Mouse (Mus musculus): ENCODE data around the gene Mapk8. TPM values are rescaled to one million over a fixed set of nuclear protein-coding genes. Genes with fewer than 3 reads are reported as not detected.
A peak's percentile ranks its signal among the peaks of the same experiment; 100 is the strongest.
"Not testable (repeated sequence)": the region's sequence is repeated elsewhere in the genome, so short reads cannot be mapped to it uniquely, and the experiment has no call there.

The Mapk8 gene
- polyA plus RNA-seq, 1 experiment from 2014 or later = 14.3 TPM

DNA sequence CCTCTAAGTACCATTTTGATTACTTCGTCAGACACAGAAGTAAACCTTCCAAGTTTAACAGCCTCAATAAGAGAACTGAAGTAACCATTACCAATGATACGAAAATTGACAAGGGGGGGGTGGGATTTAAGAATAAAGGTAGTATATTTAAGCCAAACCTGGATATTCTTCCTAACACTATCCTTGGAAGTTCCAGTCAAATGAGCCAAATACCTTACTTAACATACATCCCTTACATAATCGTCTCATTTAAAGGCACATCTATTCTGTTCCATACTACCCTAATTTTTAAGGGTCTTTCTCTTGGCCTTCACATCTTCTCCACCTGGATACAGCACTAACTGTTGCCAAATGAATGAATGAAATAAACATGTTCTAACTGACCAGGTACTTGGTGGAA, 996 bp downstream of the Mapk8 start:
- DNase-seq (ENCODE audit: low spot score) (no peak), ATAC-seq (replicated peaks; ENCODE audit: low FRiP score, low read depth) (no peak)
- Histone ChIP-seq H3K4me1 (replicated peaks; ENCODE audit: insufficient read depth, low read length) (no peaks in the 10 kb centered on the region; the same call in 1 of the 2 replicates), H3K36me3 (ENCODE audit: insufficient read depth, low read length) (no peaks in the 10 kb centered on the region), H3K9me3 (replicated peaks; ENCODE audit: low read length) (no peaks in the 10 kb centered on the region), H3K4me2 (ENCODE audit: low read length) (peak overlapping the region; percentile 57), H3K4me3 (replicated peaks; ENCODE audit: low read depth, low read length) (peak overlapping the region; percentile 79), H3K9ac (ENCODE audit: low read depth, low read length) (peak overlapping the region; percentile 88), H3K27ac (no peak overlapping the region), H3K27me3 (ENCODE audit: insufficient read depth, low read length) (no peaks in the 10 kb centered on the region)
- no peak for TF ChIP-seq CTCF (IDR thresholded peaks at IDR 0.05; ENCODE audit: low read depth)
- WGBS = 32% methylated on average over 3 of the region's 3 CpGs

DNA sequence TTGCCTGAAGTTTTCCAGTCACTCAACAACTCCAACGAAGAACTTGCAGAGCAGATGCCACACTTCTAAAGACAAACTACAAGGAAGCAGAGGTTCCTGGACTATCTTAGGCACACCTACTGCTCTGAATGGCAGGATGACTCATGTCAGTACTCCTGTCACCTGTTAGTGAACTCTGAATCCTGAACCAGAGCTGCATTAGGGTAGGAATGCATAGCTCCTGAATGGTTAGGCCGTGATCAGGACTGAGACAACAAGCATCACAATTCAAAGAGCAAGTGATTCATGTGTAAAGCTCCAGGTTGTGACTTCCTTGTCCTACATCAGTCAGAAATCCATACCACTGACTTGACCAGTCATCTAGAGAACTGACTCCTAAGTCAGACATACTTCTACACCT, 3.2 kb downstream of the Mapk8 start:
- DNase-seq (ENCODE audit: low spot score) = no peak
- H3K4me3 ChIP-seq (replicated peaks; ENCODE audit: low read depth, low read length) = no peak overlapping the region
- ATAC-seq (replicated peaks; ENCODE audit: low FRiP score, low read depth) = no peak
- H3K36me3 ChIP-seq (ENCODE audit: insufficient read depth, low read length) = no peaks in the 10 kb centered on the region
- WGBS = 76% methylated on average over 2 of the region's 2 CpGs
- H3K4me2 ChIP-seq (ENCODE audit: low read length) = no peak overlapping the region
- no peak overlapping the region for H3K27ac ChIP-seq
- no peaks in the 10 kb centered on the region; the same call in 1 of the 2 replicates for H3K4me1 ChIP-seq (replicated peaks; ENCODE audit: insufficient read depth, low read length)
- no peak overlapping the region for H3K9ac ChIP-seq (ENCODE audit: low read depth, low read length)
- no peaks in the 10 kb centered on the region for H3K9me3 ChIP-seq (replicated peaks; ENCODE audit: low read length)
- no peaks in the 10 kb centered on the region for H3K27me3 ChIP-seq (ENCODE audit: insufficient read depth, low read length)
- TF ChIP-seq CTCF (IDR thresholded peaks at IDR 0.05; ENCODE audit: low read depth) = no peak

DNA sequence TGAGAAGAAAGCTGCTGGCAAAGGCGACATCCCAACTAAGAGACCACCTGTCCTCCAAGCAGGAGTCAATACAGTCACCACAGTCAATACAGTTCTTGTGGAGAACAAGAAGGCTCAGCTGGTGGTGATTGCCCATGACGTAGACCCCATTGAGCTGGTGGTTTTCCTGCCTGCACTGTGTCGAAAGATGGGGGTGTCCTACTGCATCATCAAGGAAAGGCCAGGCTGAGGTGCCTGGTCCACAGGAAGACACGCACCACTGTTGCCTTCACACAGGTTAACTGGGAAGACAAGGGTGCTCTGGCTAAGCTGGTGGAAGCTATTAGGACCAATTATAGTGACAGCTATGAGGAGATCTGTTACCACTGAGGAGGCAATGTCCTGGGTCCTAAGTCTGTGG, 14.5 kb downstream of the Mapk8 start:
- not testable (repeated sequence) for ATAC-seq (replicated peaks; ENCODE audit: low FRiP score, low read depth)
- 91% methylated on average over 4 of the region's 4 CpGs for WGBS

GRCm38 (mm10) chr14:33424124-33424523, 22.8 kb downstream of the Mapk8 start:
- H3K9me3 ChIP-seq (replicated peaks; ENCODE audit: low read length) = no peaks in the 10 kb centered on the region
- no peak for DNase-seq (ENCODE audit: low spot score)
- no peaks in the 10 kb centered on the region for H3K4me1 ChIP-seq (replicated peaks; ENCODE audit: insufficient read depth, low read length)
- no peak for ATAC-seq (replicated peaks; ENCODE audit: low FRiP score, low read depth)
- no peaks in the 10 kb centered on the region for H3K27me3 ChIP-seq (ENCODE audit: insufficient read depth, low read length)
- H3K9ac ChIP-seq (ENCODE audit: low read depth, low read length) = no peak overlapping the region
- H3K4me3 ChIP-seq (replicated peaks; ENCODE audit: low read depth, low read length) = no peak overlapping the region
- no peak for TF ChIP-seq CTCF (IDR thresholded peaks at IDR 0.05; ENCODE audit: low read depth)
- H3K36me3 ChIP-seq (ENCODE audit: insufficient read depth, low read length) = no peaks in the 10 kb centered on the region
- no peak overlapping the region for H3K4me2 ChIP-seq (ENCODE audit: low read length)
- H3K27ac ChIP-seq = no peak overlapping the region

More for the DNA sequence above, 14.5 kb downstream of the Mapk8 start:
- H3K4me1 ChIP-seq (replicated peaks; ENCODE audit: insufficient read depth, low read length); H3K9me3 ChIP-seq (replicated peaks; ENCODE audit: low read length); H3K4me2 ChIP-seq (ENCODE audit: low read length); H3K36me3 ChIP-seq (ENCODE audit: insufficient read depth, low read length); DNase-seq (ENCODE audit: low spot score); H3K27ac ChIP-seq; H3K4me3 ChIP-seq (replicated peaks; ENCODE audit: low read depth, low read length); H3K27me3 ChIP-seq (ENCODE audit: insufficient read depth, low read length); H3K9ac ChIP-seq (ENCODE audit: low read depth, low read length): not testable (repeated sequence)

DNA sequence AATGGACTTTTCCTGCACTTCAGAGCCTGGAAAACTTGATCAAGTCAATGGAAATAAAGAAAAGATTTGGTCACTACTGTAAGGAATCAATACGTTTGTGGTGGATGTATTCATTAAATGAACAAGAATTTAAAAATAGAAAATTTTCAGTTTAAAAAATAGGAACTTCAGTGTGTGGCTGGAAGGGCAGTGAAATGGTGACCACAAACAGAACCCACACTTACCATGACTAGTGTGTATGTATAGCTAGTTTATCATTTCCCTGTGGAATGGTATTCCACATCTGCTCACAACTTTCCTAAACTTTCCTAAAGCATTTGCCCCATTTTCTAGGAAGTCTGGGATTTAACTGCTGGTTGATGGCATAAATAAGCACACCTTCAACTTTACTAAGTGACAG, 24.0 kb downstream of the Mapk8 start:
- Histone ChIP-seq H3K27ac (no peak overlapping the region), H3K9me3 (replicated peaks; ENCODE audit: low read length) (no peaks in the 10 kb centered on the region), H3K9ac (ENCODE audit: low read depth, low read length) (no peak overlapping the region), H3K4me2 (ENCODE audit: low read length) (no peak overlapping the region), H3K36me3 (ENCODE audit: insufficient read depth, low read length) (no peaks in the 10 kb centered on the region), H3K27me3 (ENCODE audit: insufficient read depth, low read length) (no peaks in the 10 kb centered on the region), H3K4me1 (replicated peaks; ENCODE audit: insufficient read depth, low read length) (no peaks in the 10 kb centered on the region), H3K4me3 (replicated peaks; ENCODE audit: low read depth, low read length) (no peak overlapping the region)
- TF ChIP-seq CTCF (IDR thresholded peaks at IDR 0.05; ENCODE audit: low read depth) = no peak
- 80% methylated on average over 1 of the region's 1 CpGs for WGBS
- DNase-seq (ENCODE audit: low spot score) (no peak), ATAC-seq (replicated peaks; ENCODE audit: low FRiP score, low read depth) (no peak)

- Histone ChIP-seq H3K9me3 (replicated peaks; ENCODE audit: low read length) (no peaks in the 10 kb centered on the region), H3K9ac (ENCODE audit: low read depth, low read length) (no peak overlapping the region), H3K4me1 (replicated peaks; ENCODE audit: insufficient read depth, low read length) (no peaks in the 10 kb centered on the region), H3K4me3 (replicated peaks; ENCODE audit: low read depth, low read length) (no peak overlapping the region), H3K4me2 (ENCODE audit: low read length) (no peak overlapping the region), H3K27me3 (ENCODE audit: insufficient read depth, low read length) (no peaks in the 10 kb centered on the region), H3K27ac (no peak overlapping the region), H3K36me3 (ENCODE audit: insufficient read depth, low read length) (no peaks in the 10 kb centered on the region)
- DNase-seq (ENCODE audit: low spot score) = no peak
- WGBS = 90% methylated on average over 3 of the region's 3 CpGs
- no peak for ATAC-seq (replicated peaks; ENCODE audit: low FRiP score, low read depth)
- no peak for TF ChIP-seq CTCF (IDR thresholded peaks at IDR 0.05; ENCODE audit: low read depth)
Measured at GRCm38 (mm10) chr14:33418311-33418909, 28.5 kb downstream of the Mapk8 start.

DNA sequence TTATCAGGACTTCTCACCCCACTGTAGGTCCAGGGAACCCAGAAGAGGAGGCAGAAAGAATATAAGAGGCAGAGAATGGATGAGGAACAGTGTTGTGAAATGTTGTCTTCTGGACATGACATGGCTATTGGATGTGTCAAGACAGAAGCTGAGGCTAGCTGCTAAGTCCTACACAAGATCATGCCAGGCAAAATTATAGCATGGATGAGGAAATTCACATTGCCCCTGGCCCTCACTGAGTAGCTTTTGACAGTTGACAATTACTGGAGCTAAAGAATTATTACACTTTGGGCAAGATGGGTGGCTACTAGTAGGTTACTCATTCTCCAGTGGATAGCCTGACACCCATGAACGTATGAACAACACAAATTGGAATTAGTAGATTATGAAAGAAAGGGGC, 31.2 kb downstream of the Mapk8 start:
- ATAC-seq (replicated peaks; ENCODE audit: low FRiP score, low read depth) (no peak), DNase-seq (ENCODE audit: low spot score) (no peak)
- Histone ChIP-seq H3K36me3 (ENCODE audit: insufficient read depth, low read length) (no peaks in the 10 kb centered on the region), H3K27me3 (ENCODE audit: insufficient read depth, low read length) (no peaks in the 10 kb centered on the region), H3K9ac (ENCODE audit: low read depth, low read length) (no peak overlapping the region), H3K4me2 (ENCODE audit: low read length) (no peak overlapping the region), H3K9me3 (replicated peaks; ENCODE audit: low read length) (no peaks in the 10 kb centered on the region), H3K4me3 (replicated peaks; ENCODE audit: low read depth, low read length) (no peak overlapping the region), H3K4me1 (replicated peaks; ENCODE audit: insufficient read depth, low read length) (0 out of 2 replicates have a peak, but pooled peaks cover 4% of the 10 kb centered on the region), H3K27ac (no peak overlapping the region)
- 83% methylated on average over 1 of the region's 1 CpGs for WGBS
- no peak for TF ChIP-seq CTCF (IDR thresholded peaks at IDR 0.05; ENCODE audit: low read depth)

Measured in kidney, postnatal 0 days (tissue).